Mouse (Mus musculus): ENCODE data around the gene Slc25a38.
"Not testable (repeated sequence)": the region's sequence is repeated elsewhere in the genome, so short reads cannot be mapped to it uniquely, and the experiment has no call there.

Gene Slc25a38

DNA sequence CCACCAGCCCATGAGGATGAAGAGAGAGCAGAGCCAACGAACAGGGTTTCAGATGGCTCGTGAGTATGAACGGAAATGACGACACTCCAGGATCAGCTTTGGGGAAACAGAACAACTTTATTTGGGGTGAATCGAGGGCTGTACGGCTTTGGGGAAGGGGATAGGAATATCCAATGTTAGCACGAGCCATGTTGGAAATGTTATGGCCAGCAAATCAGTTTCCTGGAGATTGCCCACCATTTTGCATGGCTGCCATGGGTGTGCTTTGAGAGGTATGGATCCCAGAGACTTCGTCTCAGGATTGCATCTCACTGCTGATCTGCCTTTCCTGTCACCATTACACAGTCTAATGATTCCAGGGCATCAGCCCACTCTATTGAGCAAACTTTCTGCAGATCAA, 10.9 kb upstream of the Slc25a38 start:
- DNase-seq (ENCODE audit: low spot score in 2 of 2) = no peak

DNA sequence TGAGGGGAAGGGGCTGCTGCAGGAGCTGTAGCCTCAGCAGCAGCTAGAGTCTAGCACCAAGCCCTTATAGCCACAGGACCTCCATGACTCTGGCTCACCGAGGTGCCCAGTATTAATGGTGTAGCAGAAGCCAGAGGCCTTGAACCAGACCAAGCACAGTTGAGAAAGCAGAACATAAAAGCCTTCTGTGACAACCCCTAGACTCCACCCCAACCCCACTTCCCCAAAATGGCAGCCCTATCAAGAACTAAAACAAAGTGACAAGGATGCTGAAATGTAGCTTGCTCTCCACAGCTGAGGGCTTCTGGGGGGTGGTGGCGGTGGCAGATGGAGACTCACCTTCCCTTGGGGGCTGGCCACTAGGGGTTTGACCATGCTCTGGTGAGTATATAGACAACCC, 9.0 kb upstream of the Slc25a38 start:
- no peak for DNase-seq (ENCODE audit: low spot score in 2 of 2)

DNA sequence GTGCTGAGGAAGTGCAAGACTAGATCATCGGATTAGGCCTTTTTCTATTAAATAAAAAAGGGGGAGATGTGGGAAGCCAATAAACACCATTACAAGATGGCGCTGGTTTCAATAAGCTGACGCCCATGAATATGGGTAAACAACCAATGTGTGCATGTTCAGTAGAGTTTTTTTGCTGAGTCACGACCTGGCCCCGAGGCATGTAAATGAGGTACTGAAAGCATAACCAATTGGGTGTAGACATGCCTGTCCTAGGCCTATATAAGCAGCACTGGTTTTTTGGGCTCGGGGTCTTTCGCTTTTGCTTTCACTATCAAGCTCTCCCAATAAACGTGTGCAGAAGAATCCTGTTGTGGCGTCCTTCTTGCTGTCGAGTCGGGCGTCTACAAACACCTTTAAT, 1.2 kb upstream of the Slc25a38 start:
- not testable (repeated sequence) for DNase-seq (ENCODE audit: low spot score in 2 of 2)

DNA sequence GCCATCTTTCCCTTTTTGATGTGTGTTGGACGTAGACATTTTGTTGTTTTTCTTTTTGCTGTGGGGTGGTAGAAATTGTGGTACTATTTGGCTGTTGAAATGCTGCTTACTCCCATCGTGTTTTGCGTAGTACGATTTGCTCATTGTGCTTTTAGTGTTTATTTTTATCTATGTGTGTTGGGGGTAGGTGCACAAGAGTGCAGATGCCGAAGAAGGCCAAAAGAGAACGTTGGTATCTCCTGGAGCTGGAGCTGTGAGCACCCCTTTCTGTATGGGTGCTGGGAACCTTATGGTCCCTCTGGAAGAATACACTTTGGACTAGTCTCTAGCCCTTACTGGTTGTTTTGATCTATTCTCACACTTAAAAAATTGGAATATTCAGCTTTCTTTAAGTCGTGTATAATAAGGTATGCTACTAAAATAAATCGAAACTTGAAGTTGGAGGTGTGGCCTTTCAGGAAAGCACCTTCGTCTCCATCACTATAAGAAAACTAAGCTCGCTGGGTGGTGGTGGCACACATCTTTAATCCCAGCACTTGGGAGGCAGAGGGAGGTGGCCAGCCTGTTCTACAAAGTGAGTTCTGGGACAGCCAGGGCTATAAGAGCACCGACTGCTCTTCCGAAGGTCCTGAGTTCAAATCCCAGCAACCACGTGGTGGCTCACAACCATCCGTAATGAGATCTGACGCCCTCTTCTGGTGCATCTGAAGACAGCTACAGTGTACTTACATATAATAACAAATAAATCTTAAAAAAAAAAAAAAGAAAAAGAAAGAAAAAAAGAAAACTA, 1.2 kb downstream of the Slc25a38 start:
- no peak for DNase-seq (ENCODE audit: low spot score in 2 of 2)

DNA sequence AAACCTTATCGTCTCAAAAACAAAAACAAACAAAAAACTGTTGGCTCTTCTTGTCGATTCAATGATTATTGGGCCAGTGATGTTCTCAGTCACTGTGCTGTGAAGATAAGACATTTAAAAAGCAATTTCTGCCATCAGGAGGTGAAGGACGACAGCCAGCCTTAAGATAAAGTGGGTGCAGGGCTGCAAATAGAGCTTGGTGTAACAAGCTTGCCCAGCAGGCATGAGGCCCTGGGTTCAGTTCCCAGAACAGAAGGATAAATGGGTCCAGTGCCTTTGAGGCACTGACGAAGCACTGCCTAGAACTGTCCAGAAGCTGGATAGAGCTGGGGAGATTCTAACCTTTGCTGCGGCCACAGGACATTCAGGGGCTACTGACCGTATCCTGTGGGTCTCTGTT, 2.3 kb downstream of the Slc25a38 start:
- DNase-seq (ENCODE audit: low spot score in 2 of 2) = no peak

DNA sequence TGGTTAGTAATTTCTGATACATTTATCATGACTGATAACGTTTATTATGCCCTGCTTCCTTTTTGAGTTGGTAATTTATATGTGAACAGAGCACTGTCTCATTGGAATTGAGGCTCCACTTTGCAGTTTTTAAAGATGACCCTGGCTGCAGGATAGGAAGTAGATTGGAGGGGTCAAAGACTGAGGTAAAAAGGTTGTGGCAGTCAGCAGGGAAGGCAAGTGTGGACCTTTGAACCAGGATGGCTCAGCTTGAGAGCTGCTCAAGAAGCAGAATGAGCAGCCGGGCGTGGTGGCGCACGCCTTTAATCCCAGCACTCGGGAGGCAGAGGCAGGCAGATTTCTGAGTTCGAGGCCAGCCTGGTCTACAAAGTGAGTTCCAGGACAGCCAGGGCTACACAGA, 3.3 kb downstream of the Slc25a38 start:
- DNase-seq (ENCODE audit: low spot score in 2 of 2) = no peak

DNA sequence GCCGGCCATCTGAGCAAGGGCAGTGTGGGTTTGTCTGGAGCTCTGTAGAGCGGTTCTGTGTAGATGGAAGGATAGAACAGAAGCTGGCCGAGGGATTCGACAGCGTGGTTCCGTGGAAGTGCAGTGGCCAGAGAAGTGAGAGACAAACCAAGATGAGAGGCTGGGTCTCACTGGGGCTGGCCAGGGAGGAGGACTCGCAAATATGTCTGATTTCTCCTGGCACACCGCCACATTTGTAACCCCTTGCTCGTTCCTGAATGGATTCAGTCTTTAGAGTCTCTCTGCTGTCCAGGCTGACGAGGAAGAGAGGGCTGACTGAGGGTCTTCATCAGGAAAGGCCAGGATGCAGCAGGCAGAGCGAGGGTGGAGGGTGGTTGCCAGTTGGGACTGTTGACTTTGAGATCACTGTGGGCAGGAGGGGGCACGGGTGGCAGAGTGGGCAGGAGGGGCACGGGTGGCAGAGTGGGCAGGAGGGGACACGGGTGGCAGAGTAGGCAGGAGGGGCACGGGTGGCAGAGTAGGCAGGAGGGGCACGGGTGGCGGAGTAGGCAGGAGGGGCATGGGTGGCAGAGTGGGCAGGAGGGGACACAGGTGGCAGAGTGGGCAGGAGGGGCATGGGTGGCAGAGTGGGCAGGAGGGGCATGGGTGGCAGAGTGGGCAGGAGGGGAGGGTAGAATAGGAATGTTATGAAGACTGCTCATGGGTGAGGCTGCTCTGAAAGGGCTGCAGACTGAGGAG, 4.0 kb downstream of the Slc25a38 start:
- no peak for DNase-seq (ENCODE audit: low spot score in 2 of 2)

DNA sequence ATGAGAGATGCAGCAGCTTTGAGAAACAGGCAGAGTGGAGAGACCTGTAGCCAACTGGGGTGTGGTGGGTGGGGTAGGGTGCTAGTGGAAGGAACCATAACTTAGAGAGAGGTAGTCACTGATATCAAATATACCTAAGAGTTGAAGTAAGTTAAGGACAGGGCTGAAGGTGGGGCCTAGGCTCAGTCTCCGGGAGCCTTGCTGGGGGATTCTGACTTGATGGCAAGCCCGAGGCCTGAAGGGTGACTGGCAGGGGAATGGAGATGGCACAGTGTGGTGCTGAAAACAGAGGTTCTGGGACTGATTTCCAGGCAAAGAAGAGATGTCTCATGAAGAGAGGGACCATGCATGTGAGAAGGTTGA, 4.6 kb downstream of the Slc25a38 start:
- DNase-seq (ENCODE audit: low spot score in 2 of 2) = no peak

DNA sequence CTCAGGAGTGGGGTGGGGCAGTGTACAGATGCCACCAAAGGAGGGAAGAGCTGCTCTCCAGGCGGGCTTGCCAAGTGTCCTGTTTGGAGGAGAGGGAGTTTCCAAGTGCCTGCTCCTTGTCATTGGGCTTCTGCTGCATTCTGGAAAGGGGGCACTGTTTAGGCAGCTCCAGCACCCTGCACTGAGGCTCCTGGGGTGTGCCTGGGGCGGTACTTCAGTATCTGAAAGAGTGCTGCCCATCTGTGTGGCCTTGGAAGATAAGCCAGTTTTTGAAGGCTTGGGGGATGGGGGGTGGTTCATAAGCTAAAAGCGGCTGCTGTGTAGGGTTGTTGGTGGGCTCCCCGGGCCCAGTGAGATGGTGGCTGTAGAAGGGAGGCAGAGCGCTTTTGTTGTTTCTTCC, 5.4 kb downstream of the Slc25a38 start:
- DNase-seq (ENCODE audit: low spot score in 2 of 2) = no peak

DNA sequence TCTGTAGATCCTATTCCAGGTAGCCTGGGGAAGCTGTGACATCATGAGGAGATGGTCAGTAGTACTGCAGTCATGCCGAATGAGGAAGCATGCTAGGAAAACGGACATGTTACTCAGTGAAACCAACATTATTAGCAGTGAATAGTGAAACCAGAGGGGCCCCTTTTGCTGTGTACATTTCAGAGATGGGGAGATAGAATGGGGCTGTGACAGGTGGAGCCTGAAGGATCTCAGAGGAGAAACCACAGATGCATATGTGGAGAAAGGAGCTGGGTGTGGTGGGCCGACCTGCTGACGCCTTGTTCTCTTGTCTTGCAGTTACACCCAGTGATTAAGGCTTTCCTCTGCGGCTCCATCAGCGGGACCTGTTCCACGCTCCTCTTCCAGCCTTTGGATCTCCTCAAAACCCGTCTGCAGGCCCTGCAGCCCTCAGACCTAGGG, 6.0 kb downstream of the Slc25a38 start:
- no peak for DNase-seq (ENCODE audit: low spot score in 2 of 2)

DNA sequence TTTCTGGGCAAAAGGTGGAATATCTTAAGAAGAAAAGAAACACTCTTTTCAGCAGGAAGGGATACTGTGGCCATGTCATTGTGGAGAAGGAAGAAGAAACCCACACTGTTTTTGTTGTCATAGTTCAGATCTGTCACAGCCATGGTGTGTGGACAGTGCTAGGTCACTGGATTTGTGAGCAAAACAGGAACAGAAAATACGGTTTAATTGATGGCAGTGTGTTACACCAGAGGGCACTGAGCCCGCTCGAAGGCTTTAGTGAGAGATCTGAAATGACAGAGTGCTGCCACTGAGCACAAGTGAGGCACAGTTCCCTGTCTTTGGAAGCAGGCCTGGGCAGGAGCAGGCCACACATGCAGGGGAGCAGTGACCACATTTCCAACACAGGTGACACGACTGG, 8.0 kb downstream of the Slc25a38 start:
- DNase-seq (ENCODE audit: low spot score in 2 of 2) = no peak

DNA sequence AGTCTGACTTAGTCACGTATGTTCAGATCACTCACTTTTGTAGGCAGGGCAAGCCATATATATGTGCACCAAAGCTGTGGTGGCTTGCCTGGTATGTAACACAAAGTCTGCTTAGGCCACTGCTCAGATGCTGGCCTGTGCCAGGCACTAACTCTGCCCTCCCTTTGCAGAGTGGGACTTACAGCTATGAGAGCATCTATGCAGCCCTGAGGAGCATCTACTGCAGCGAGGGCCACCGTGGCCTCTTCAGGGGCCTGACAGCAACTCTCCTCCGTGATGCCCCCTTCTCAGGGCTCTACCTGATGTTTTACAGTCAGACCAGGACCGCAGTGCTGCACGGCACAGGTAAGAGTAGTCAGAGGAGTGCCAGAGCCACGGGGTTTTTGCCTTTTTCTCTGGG, 10.3 kb downstream of the Slc25a38 start:
- DNase-seq (ENCODE audit: low spot score in 2 of 2) = no peak

DNA sequence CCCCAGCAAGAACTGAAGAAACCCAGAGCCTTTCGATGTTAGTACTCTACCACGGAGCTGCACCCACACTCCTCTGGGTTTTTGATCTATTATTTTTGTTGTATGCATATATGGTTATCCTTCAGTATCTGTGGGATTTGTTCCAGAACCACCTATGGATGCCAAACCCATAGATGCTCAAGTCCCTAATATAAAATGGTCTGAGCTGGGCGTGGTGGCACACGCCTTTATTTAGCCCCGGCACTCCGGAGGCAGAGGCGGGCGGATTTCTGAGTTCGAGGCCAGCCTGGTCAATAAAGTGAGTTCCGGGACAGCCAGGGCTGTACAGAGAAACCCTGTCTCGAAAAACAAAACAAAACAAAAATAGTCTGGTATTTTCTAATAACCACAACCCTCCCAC, 16.7 kb downstream of the Slc25a38 start:
- no peak for DNase-seq (ENCODE audit: low spot score in 2 of 2)

DNA sequence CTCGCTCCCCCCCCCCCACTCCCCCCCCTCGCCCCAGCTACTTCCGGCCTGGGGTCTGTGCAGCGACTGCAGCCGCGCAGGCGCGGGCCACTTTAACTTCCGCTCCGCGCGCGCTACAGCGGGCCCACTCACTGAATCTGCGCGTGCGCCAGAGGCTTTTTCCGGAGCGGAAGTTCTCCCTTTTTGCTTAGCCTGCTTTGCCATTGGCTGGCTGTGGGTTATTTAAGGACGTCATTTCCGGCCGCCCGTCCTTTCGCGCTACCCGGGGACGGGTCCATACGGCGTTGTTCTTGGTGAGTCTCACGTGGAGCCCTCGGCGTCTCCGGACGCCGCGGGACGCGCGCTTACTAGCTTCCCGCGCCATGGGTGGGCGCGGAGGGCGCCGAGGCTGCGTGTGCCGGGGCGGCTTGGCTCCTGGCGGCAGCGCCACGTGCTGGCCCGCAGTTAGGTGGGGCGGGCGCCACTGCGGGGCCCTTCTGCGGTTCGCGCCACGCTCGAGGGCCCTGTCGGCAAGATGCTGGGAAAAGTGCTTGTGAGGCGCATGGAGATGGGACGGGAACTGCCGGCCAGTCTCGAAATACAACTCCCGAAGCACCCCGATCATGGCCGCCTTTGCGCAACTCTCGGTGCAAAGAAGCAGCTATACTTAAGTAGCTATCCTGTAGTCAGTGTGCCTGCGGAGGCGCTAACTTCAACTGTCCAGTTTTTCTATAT, 17.5 kb downstream of the Slc25a38 start, which contains the start of gene Rpsa:
Rpsa (plus strand) TSS at position 152 of the 714 bp plus-strand sequence.
- DNase-seq (ENCODE audit: low spot score in 2 of 2) = peak; percentile 93 to 95

DNA sequence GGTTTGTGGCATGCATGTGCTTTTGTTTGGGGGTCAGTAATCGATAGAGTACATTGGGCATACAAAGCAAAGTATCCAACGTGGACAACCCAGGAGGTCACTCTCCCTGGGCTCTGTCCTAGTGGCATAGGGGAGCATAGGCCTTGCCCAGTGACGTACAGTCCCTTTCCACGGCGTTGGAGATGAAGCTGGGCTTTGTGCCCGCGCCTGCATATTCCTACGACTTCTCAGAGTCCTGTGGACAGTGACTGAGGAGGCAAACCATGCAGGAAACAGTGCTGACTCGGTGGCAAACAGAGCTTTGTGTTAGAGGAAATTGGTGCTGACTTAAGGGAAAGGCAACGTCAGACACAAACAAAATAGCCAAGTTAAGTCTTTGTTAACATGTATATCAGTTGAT, 19.1 kb downstream of the Slc25a38 start:
- DNase-seq (ENCODE audit: low spot score in 2 of 2) = no peak

DNA sequence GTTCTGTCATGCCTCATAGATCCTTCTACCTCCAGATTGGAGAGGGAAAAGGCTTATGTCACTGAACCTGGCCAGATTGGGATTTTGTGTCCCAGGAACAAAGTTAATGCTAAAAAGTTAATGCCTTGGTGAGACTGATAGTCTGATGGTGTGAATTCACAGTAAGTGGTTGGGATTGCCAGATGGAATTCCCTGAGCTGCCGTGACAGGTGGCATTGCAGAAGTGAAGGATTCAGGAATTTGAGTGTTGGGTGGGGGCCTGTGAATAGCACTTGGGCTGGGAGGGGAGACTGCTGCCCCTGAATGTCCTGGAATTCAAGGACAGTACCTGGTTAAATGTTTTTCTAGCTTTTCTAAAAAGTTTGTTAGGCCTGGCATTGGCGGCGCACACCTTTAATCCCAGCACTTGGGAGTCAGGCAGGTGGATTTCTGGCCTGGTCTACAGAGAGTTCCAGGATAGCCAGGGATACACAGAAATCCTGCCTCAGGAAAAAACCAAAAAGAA, 21.7 kb downstream of the Slc25a38 start:
- DNase-seq (ENCODE audit: low spot score in 2 of 2) = no peak

DNA sequence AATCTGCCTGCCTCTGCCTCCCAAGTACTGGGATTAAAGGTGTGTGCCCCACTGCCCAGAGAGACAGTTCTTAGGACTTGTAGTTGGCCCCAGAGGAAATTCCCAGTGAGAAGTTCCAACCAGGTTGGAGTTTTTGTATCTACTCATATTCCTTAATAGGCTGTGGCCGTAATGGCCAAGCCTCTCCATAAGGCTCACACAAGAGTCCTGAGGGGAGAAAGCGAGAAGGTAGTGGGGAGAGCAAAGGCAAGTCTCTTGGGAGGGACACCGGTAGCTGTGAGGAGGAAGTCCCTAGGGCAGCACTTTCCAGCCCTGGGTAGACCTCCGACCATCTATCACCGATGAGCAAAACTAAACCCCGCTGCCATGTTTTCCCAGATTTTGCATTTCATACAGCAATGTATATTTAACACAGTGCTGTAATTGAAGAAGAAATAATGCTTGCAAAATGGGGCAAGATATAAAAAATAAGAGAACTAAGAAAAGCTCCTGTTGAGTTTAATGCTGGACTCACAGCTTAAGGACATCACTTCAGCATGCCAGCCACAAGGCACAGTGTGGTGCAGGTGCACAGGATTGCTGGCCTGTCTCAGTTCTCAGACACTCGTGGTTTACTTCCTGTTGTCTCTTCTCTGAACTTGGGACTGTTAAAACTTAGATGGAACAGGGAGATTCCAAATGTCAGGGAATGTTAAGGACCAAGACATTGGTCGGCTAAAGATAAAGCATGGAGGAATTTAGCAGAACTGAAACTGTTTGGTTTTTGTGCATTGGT, 23.0 kb downstream of the Slc25a38 start:
- DNase-seq (ENCODE audit: low spot score in 2 of 2) = no peak

DNA sequence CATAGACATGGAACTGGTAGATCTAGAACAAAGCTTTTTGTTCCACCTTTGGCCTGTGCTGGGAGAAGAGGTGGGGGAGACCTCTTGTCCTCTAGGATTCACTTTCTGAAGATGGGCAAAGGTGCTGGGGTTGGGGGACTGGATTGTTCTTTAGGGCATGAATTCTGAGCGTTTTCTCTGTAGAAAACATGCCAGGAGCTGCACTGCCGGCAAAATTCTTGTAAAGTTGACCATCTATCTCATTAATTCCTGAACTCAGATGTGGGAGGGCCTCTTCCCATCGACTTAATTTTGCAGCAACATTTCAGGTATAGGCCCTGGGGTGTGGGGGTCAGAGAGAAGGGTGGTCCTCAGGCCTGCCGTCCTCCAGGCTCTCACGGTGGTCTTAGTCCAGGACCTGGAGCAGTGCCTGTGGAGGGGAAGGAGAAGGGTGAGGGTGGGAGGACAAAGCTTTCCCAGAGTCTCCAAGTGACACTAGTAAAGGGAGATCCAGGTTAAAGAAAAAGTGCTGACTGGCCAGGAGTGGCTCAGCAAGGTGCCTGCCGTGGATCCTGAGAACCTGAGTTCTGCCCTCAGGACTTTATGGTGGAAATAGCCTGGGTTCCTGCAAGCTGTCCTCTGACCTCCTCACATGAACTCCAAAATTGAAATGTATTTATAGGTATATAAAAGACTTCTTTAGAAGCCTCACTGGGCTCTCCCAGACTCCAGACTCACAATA, 23.7 kb downstream of the Slc25a38 start:
- no peak for DNase-seq (ENCODE audit: low spot score in 2 of 2)

DNA sequence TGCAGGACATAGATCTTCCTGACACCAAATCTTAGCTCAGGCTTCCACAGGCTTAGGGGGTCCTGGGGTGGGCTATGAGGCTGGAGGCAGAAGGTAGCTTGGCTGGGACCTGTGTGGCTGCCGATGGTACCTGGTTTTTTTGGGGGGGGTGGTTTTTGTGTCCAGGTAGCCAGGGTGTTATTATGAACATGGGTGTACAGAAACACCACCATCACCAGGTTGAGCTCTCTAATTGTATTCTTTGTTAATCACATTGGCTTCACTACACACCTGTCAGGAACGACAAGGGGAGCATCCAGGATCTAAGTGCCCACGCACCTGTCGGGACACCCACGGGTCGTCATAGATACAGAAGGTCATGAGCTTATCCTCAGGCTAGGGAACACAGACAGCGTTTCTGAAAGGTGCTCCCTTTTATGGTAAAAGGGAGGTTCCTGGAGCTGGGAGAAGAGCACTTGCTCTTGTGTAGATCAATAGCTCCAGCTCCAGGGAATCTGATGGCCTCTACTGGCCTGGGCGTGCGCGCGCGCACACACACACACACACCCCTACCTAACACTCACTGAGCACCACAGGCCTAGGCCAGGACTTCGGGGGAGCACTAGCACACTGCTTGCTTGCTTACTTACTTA, 24.5 kb downstream of the Slc25a38 start:
- DNase-seq (ENCODE audit: low spot score in 2 of 2) = no peak

DNA sequence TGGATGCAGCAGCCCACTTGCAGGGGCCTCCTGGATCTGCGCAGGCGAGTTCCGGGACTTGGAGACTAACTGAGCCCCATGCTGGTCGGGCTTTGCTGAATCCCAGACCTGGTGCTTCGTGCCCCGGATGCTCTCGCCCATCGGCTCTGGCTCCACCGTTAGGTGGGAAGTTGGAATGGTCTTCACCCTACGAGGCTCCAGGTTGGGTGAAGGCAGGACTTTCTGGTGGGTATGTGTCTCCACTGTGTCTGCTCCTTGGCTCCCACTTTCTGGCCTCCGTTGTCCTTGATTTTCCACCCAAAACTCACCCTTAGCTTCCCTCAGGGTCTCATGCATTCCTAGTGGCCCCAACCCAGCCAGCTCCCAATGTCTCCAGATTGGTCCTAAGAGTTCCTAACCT, 25.3 kb downstream of the Slc25a38 start:
- no peak for DNase-seq (ENCODE audit: low spot score in 2 of 2)

Measured in cerebellum, postnatal 4 days (tissue).